Mouse (Mus musculus) kidney, postnatal 25 days (tissue): ENCODE data around the gene 2410004B18Rik.
A peak's percentile ranks its signal among the peaks of the same experiment; 100 is the strongest.

Experiments
- DNase-seq, 2 experiments: peaks; one replicate each; pipeline ENCODE4 v3.0.0; 2021; ENCODE audit warnings: mixed read lengths in 2 of 2

2410004B18Rik gene

DNA sequence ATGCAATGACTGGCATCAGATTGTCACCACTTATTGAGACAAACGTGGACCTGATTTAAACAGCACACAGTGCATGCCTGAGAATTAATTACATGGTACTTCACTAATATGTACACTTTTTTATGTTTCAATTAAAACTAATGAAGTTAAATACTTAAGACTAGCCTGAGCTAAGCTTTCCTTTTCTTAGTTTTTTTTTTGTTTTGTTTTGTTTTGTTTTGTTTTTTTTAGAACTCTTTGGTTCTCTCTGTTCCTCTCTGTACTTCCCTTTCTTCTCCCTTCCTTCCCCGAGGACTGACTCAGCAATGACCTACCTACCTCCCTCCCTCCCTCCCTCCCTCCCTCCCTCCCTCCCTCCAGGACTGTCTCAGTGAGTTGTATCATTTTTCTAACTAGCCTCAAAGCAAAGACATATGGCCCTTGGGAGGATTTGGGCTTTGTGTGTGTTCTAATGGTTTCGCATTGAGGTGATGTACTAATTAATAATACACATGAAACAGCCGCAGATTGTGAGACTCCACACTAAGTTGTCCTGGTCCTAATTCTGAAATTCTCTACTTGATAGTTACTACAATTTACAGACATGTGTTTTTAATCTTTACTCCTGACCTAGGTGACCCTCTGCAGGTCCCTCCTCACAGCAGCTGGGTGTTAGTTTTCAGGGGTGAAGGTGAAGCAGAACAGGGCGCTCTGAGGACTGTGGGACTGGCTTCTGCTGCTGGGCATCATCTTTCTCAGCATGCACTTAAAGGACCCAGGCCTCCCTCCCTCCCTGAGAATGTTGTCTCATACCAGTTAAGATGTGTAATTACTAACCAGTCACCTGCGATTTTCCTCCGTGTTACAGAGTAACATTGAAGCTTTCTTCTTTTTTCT lies 8.1 kb upstream of the 2410004B18Rik start:
- DNase-seq = no peak

DNA sequence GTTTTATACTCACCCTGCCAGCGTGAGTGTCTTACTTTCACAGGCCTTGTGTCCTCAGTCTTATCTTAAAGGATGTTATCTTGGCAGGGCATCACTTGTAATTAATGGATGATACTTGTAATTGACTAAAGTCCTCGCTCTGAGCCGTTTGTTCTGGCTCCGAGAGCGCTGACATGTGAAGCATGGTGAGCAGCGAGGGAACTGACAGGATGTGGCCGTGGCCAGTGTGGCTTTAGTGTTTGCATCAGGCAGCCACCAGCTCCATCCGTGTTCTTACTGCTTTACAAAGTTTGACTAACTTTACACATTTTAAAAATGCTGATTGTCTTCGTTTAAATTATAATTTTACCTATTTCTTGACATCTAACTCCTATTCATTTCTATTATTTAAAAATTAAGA lies 4.0 kb upstream of the 2410004B18Rik start:
- no peak for DNase-seq

DNA sequence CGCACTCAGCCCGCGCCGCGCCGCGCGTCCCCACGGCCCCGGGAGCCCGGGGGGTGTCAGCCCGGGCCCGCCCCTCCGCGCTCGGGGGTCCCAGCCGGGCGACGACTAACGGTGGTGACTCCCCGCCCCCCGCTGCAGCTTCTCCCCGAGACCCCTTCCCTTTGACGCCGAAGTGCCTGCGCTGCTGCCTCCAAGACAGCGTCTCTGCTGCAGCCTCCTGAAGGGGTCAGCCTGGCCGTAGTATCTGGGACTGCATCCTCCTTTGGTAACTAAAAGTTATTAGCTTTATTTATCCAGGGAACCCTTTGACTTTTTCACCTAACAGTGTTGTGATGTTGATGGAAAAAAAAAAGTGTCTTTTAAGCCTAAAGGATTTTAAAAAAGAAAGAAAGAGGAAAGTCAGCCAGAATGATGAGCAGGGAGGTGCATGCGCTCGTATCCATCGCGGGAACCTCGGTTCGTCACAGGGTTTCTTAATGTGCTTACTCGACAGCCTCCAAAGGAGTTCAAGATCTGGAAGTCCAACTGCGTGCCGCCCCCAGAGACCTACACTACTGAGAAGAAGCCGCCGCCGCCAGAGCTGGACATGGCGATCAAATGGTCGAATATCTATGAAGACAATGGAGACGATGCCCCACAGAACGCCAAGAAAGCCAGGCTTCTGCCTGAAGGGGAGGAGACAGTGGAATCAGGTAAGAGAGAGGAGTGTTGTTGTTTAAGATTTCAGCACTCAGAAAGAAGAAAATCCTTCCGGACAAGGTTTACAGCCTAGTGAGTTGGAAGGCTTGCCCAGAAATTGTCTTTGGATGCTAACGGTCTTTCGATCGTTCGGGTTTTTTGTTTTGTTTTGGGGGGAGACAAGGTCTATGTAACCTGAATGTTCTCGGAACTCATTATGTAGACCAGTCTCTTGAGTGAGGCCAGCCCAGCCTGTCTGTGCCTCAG lies 863 bp downstream of the 2410004B18Rik start:
- peak in 1 of 2 experiments; percentile 13 for DNase-seq

DNA sequence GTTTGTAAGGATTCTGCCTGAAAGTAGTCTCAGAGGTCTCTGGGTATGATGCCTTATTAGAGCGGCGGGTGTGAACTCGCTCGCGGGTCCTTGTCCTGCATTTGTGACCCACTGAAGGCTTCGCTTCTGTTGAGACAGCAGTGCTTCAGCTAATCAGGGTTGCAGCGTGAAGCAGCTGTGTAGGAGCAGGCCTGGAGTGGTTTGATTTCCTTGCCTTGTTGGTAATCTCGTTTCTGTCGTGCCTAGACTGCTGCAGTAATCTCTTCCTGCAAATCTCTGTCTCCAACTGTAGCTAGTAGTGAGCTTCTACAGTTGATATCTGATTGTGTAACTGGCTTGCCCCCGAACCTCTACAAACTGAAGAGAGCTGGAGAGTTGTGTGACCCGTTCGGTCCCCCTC lies 1.6 kb downstream of the 2410004B18Rik start:
- no peak for DNase-seq

DNA sequence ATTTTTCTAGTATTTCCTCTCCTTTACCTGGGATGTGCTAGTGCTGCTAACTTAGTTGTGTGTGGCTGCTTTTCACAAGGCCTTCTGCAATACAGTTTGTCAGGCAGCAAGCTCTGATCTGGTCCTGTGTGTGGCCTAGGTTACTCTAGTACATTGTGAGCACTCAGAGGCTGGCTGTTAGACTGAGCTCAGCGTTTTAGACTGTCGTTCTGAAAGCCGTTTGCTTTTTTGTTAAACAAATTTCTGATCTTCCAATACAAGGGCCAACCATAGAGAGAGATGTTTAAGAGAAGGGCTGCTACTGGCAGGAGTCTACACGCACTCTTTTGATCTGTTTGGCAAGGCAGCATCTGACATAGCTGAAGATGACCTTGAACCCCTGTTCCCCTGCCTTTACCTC lies 2.2 kb downstream of the 2410004B18Rik start:
- DNase-seq = no peak

DNA sequence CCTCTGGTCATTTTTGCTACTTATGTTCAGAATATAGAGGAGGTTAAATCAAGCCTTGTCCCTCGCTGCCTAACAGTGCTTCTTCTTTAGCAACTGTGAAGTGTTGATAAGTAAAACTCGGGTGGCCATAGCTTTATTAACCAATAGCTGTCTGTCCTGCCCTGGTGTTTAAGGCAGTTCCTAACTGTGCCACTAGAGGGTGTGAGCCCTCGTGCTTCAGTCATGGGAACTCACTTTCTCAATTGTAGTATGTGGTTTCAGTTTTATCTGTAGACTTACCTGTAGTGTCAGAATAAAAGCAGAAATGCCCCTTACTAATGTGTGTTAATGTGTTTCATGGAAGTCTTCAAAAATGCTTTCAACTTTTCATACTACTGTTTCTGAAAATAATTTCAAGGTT lies 4.2 kb downstream of the 2410004B18Rik start:
- peak; percentile 73 to 85 for DNase-seq

DNA sequence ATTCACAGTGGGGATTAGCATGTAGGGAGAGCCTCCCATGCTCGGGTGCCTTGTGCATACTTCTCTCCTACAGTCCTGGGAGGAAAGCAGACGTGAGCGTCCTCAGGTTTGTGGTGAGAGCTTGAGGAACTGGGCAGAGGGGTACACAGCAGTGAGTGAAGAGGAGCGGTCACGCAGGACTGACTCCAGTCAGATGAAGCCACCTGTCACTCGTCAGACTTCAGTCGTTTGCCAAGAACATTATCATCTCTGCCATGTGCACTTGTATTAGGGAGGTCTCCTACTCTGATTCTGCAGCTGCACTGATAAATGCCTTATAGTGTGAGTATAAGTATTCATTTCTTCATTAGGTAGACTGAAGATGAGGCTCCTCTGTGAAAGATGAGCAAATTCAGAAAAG lies 6.5 kb downstream of the 2410004B18Rik start:
- no peak for DNase-seq

DNA sequence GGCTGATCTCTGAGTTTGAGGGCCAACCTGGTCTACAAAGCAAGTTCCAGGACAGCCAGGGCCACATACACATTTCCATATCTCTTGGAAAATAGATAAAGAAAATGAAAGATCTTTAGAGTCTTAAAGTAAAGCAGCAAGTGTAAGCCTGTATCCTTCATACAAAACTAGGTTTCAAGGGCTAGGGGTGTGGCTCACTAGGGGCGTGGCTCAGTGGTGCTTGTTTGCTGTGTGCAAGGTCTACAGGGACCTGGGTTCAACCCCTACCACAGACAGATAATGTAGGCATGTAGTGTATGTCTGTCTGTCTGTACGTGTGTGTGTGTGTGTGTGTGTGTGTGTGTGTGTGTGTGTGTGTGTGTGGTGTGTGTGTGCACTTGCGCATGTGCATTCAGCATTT lies 8.1 kb downstream of the 2410004B18Rik start:
- DNase-seq = no peak

DNA sequence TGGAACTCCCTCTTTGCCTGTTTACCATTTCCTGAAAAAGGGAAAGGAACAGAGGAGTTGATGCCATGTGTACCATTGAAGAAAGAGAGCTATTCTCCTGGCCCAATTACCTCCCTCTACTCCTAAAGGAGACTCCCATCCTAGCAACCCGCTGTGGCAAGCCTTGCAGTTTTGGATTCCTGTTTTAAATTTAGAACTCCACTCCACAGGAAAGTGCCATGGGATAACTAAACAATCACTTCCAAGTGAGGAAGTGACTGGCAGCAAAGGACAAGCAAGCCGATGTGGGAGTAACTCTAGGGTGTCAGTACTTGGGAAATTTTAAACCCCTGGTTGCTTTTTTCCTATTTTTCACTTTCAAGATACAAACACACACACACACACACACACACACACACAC lies 8.8 kb downstream of the 2410004B18Rik start:
- DNase-seq = no peak

DNA sequence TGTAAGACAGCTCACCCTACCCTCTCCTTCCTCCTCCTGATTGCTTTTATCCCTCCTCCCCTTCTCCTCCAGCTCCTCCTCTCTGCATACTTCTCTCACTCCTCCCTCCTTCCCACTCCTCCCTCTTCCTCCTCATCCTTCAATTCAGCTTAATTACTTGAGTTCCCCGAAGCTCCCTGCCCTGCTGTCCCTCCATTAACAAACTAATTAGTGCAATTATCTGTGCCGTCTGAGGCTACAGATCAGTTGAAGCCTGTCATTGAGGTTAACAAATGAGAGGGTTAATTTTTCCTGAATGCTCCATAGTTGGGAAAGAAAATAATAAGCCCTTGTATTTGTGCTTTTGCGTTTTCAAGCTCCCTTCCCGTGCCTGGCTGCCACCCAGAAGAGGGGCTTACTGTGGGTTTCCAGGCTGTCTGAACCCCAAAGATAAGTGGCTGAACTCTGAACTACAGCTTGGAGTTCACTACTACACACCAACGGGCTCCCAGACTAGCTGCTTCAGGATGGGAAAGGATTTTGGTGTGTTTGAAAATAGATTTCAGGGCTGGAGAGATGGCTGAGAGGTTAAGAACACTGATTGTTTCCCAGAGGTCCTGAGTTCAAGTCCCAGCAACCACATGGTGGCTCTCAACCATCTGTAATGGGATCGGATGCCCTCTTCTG lies 9.9 kb downstream of the 2410004B18Rik start:
- no peak for DNase-seq

DNA sequence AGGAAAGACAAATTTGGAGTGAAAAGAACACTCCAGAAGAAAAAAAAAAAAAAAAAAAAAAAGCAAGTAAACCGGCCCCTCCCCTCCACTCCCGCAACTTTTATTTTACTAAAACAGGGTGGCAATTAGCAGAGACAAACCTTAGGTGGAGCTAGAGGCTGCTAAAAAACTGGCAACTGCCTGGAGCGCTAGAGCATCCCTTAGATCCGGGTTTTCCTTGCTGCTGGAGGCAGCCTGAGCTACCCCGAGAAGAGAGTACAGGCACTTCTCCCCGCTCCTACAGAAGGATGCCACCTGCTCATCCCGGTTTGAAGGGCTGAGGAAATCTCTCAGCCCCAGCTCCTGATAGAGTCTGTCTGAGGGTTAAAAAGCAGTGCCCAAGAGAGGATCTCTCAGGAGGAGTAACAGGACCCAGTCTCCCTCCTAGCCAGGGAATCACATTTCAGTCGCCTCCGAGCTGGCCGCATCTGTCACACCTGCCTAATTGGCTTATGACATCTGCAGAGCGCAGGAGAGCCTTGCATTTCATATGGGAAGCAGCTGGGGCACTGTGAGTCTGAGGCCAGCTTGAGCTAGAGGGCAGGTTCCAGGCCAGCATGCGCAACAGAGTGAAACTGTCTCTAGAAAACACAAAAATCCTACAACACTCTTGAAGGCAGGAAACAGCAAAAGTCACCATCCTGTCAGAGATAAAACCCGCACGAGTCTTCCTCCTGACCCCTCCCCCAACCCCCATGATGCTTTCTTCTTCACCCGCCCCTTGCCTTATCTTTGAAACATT lies 12.4 kb downstream of the 2410004B18Rik start:
- DNase-seq = peak; percentile 55 to 70

DNA sequence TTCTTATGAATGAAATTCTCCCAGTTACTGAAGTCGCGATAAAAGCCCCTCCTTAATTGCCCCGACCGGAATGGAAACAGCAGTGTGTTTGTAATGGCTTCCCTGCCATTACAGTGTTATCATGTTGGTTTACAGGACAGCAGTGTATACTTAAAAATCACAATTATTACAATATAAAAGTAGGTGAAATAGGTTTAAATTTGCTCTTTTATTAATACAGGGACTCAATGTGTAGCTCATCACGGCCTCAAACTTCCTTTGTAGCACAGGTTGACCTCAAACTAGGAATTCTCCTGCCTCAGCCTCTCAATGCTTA lies 13.0 kb downstream of the 2410004B18Rik start:
- DNase-seq = no peak

DNA sequence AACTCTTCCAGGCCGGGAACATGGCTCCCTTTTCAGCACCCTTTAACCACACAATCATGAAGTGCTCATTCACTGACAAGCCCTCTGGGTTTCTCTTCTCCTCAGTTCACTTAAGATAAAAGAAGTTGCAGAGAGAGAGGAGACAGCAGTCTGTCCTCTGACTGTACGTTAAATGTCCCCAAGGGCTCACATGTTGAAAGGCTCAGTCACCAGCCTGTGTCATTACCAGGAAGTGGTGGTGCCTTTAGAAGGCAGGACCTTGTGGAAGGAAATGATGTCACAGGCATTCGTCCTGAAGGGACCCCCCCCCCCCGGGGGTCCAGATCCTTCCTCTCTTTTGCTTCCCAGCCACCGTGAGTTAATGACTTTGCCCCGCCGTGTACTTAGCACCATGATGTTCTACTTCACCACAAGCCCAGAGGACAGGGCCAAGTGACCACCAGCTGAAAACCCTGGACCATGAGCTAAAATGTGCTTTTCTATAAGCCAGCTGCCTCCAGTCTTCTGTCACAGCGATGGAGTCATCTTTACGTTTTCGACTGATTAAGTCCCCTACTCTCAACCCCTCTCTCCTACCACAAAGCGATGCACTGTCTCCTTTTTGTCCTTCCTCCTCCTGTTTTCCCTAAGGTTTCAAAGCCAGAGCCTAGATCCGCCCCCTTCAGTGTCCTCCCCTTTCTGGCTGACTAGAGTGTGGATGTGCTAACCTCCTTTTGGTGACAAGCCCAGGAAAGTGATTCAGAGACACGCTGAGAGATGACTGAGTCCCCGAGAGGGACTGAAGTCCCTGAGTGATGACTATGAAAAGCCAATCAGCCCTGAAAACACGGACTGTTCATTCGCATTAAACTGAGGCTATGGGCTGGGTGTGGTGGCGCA lies 13.7 kb downstream of the 2410004B18Rik start:
- DNase-seq = no peak

DNA sequence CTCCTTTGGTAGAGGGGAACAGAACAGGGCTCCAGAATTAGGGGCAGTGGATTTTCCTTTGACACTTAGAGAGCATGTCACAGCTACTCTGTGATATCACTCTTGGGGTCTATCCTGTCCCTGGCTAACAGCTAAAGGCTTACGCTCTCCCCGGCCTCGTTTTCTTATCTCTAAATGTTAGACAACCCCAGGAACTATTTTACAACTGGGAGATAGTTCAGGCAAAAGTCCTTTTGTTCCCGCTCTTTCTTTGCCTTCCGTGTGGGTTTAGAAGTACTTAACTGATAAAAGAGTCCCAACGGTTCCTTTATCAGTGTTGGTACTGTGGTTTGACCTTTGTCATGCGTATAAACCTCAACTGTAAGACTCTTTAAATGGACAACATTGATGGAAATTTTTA lies 15.1 kb downstream of the 2410004B18Rik start:
- DNase-seq = no peak

DNA sequence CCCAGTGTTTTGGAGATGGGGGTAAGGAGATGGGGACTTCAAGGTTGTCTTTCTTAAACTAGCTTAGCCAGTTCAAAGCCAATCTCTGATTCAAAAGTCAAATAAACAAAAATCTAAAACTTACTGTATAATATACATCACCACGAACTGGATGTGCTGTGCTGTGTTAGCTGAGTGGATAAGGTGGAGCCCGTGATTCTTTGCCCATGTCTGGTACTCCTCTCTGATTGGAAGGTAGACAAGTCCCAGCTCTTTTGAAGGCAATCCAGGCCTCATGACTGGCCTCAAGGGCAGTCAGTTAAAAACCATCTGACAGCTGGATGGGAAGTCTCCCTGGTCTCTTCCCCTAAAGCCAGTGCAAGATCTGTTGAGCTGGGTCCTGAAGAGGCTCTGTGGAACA lies 15.6 kb downstream of the 2410004B18Rik start:
- no peak for DNase-seq

DNA sequence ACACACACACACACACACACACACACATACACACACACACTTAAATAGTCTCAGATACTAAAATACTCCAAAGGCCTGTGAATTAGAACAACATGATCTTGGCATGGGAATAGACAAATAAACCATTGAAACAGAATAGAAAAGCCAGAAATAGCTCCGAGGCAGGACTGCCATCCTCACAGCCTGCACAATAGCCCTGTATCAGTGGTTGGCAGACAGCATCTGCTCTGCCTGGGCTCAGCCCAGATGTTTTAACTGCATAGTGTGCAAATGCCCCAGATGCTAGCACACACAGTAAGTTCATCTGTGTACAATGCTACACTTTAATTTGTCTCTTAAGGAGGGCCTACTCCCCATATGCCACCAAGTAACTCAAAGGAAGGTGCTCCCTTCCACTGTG lies 22.0 kb downstream of the 2410004B18Rik start:
- DNase-seq = no peak

DNA sequence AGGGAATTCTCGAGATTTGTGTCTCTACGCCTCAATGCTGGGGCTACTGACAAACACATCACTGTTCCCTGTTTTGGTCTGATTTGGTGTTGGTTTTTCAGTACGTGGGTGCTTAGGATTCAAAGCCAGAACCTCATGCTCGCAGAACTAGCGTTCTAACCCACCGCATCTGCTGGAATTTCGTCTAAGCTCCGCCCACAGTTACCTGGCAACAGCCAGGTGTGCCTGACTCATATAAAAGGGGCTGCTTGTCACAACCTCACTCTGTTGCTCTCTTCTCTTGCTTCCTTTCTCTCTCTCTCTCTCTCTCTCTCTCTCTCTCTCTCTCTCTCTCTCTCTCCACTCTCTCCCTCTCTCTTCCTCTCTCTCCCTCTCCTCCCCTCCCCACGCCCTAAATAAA lies 24.6 kb downstream of the 2410004B18Rik start:
- DNase-seq = peak; percentile 33 to 62

DNA sequence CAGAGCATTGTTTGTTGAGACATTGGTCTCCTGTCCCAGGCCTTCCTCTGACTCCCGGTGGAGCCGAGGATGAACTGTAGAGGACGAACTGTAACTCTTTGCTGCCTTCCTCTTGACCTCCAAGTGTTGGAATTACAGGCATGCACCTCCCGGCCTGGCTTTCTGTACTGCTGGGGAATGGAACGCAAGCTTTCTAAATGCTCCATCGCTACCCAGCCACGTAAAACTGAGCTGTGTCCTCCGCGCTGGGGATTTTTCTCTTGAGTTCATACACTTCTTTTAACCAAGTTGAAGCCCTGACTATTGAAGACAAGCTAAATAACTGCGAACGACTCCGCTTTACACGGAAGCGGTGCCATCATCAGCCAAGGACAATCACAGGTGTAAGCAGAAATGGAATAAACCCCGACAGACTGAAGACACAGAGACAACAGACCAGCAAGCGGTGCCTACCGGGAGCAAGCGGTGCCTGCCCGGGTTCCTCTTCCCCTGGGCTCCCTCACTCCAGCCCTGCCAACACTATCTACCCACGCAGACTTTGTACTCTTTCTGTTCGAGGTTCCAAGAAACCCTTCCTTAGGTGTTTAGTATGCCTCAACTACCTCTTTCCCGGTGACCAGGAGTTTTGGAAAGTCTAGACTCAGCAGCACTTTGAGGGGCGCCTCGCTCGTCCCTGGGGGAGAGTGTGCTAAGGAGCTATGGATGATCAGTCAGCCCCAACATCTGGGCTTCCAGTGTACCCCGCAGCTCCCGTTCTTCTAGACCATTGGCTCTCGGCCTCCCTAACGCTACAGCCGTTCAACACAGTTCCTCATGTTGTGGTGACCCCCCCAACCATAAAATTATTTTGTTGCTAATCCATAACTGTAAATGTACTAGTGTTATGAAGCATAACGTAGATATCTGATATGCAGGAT lies 25.5 kb downstream of the 2410004B18Rik start:
- peak; percentile 55 to 66 for DNase-seq

DNA sequence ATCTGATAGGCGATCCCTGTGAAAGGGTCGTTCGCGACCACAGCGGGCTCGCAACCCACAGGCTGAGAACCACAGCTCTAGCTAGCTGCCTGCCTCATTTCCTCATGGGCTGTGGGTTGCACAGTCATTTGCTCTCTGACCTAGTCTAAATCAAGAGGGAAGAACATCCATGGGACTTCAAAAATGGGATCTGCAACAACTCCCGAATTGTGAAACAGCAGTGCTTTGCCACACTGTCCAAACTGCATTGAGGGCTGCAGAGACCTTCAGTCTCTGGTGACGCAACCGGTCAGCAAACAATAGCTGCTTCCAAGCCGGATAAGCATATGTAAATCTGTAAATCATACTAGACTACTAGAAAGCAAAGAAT lies 26.2 kb downstream of the 2410004B18Rik start:
- DNase-seq = no peak

DNA sequence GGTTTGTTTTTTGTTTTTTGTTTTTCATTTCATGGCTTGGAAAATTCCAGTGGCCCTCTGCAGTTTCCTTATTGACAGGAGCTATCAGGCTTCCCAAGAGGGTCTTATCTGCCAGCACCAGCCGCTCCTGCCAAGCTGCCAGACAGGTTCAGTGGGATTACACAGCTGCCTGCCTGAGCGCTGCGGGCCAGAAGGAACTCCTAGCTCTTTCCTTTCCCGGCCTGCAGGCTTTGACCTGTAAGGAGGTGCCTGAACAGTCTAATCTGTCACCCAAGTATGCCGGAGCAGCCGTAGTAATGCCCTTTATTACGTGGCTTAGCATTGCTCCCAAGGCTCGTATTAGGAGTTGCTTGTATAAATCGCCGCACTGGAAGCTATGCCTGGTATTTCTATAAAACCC lies 26.7 kb downstream of the 2410004B18Rik start:
- peak; percentile 59 to 82 for DNase-seq
